18 mouse cellular contexts compared by ENCODE assay signal in the genomic region with DNA sequence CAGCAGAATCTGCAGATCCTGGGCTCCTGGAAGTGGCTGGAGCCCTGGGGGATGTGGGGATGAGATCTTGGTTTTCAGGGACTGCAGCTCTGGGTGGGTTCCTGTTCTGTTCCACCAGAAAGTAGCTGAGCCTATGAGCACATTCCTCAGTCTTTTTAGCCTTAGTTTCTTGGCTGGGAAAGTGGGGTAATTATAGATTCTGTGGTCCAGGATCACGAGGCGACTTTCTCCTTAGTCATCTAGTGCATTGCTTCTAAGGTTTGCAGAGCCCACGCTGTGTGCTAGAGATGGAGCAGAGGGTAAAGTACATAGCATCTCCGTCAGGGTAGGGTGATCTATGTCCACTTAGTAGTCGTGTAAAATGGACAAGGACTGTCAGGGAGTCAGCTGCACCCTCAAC.
"Had no signal": no experiment of that assay in that cellular context is flagged by ENCODE, and none has a peak within 500 bp of the region (broad histone marks: within the 10 kb centered on the region; RNA-seq: fewer than 3 reads in every experiment).

No protein-coding gene starts in this region.

- H3K4me3 ChIP-seq: kidney, embryonic 15.5 days; left cerebral cortex, adult 2 months; liver, embryonic 13.5 days; neural tube, embryonic 12.5 days; stomach, embryonic 15.5 days had no signal

- H3K4me2 ChIP-seq: kidney, embryonic 15.5 days; liver, embryonic 13.5 days; midbrain, embryonic 11.5 days; neural tube, embryonic 12.5 days; stomach, embryonic 15.5 days had no signal

- H3K9me3 ChIP-seq: kidney, embryonic 15.5 days; liver, embryonic 13.5 days; neural tube, embryonic 12.5 days; stomach, embryonic 15.5 days had no signal

- H3K9ac ChIP-seq: kidney, embryonic 15.5 days; liver, embryonic 13.5 days; neural tube, embryonic 12.5 days; stomach, embryonic 15.5 days had no signal

- H3K27me3 ChIP-seq: kidney, embryonic 15.5 days; liver, embryonic 13.5 days; neural tube, embryonic 12.5 days; stomach, embryonic 15.5 days had no signal

- H3K4me1 ChIP-seq: kidney, embryonic 15.5 days; liver, embryonic 13.5 days; neural tube, embryonic 12.5 days; stomach, embryonic 15.5 days had no signal

- H3K36me3 ChIP-seq: kidney, embryonic 15.5 days; liver, embryonic 13.5 days; neural tube, embryonic 12.5 days; stomach, embryonic 15.5 days had no signal

- H3K27ac ChIP-seq: kidney, embryonic 15.5 days; left cerebral cortex, adult 2 months; liver, embryonic 13.5 days; neural tube, embryonic 12.5 days; stomach, embryonic 15.5 days had no signal

- DNase-seq: kidney, postnatal 10 days; kidney, postnatal 36 days; layer of hippocampus, postnatal 36 days; liver, embryonic 13.5 days; lung, adult 2 months; lung, postnatal 14 days; lung, postnatal 4 days; midbrain, embryonic 14.5 days; retina, postnatal 1 day; right cerebral cortex, postnatal 25 days; spleen, adult 18-20 months; thymus, adult 18-20 months; thymus, postnatal 36 days had no signal
